Mouse (Mus musculus): ENCODE results near the gene Btbd35f27. TPM values are rescaled to one million over a fixed set of nuclear protein-coding genes. Genes with fewer than 3 reads are reported as not detected.
"Not testable (repeated sequence)": the region's sequence is repeated elsewhere in the genome, so short reads cannot be mapped to it uniquely, and the experiment has no call there.

The Btbd35f27 gene
- polyA plus RNA-seq (2014; fragmentation: Nextera tagmentation; extraction: Ambion mirVana): not detected in 2 replicates

GRCm38 (mm10) chrX:4951835-4952234 lies at the start of gene Btbd35f27:
Gene Btbd35f27 (plus strand): TSS chrX:4952135.
- not testable (repeated sequence) for ATAC-seq (ENCODE audit: low FRiP score, low TSS enrichment); H3K4me2 ChIP-seq (replicated peaks; ENCODE audit: low read depth, low read length); H3K9ac ChIP-seq (ENCODE audit: low read depth, low read length); H3K9me3 ChIP-seq (ENCODE audit: control insufficient read depth, low read length); H3K27me3 ChIP-seq (ENCODE audit: control insufficient read depth, insufficient read depth, low read length); H3K27ac ChIP-seq (ENCODE audit: low read depth, low read length); H3K4me1 ChIP-seq (ENCODE audit: control insufficient read depth, insufficient read depth, low read length); H3K36me3 ChIP-seq (ENCODE audit: control insufficient read depth, insufficient read depth, low read length); H3K4me3 ChIP-seq (ENCODE audit: low read length)
- WGBS: 84% methylated on average over 1 of the region's 3 CpGs

Other genes starting within 250 kb of the Btbd35f27 start
- not detected in 2 replicates for gene Btbd35f4, start 151.6 kb upstream of the Btbd35f27 start, polyA plus RNA-seq (2014; fragmentation: Nextera tagmentation; extraction: Ambion mirVana)